Mouse (Mus musculus): Measurements from ENCODE around the gene Fzd2. TPM values are rescaled to one million over a fixed set of nuclear protein-coding genes. Genes with fewer than 3 reads are reported as not detected.
A peak's percentile ranks its signal among the peaks of the same experiment; 100 is the strongest.

Gene Fzd2
- total RNA-seq, 4 experiments from 2014 or later = 5.9 to 7.3 (median 6.1) TPM

DNA sequence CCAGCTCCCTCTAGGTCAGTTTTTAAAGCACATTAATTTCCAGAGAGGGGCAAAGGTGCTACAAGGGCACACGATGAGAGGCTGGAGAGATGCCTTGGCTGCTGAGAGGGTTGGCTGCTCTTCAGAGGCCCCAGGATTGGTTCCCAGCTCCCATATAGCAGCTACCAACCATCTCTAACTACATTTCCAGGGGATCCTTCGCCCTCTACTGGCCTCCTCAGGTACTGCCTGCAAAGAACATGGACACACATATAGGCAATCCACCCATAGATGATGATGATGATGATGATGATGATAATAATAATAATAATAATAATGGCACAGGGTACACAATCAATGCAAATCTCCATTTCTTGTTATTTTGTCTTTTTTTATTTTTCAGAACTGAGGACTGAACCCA lies 15.3 kb downstream of the Fzd2 start:
- no peak for DNase-seq (ENCODE audit: low spot score in 2 of 2)

DNA sequence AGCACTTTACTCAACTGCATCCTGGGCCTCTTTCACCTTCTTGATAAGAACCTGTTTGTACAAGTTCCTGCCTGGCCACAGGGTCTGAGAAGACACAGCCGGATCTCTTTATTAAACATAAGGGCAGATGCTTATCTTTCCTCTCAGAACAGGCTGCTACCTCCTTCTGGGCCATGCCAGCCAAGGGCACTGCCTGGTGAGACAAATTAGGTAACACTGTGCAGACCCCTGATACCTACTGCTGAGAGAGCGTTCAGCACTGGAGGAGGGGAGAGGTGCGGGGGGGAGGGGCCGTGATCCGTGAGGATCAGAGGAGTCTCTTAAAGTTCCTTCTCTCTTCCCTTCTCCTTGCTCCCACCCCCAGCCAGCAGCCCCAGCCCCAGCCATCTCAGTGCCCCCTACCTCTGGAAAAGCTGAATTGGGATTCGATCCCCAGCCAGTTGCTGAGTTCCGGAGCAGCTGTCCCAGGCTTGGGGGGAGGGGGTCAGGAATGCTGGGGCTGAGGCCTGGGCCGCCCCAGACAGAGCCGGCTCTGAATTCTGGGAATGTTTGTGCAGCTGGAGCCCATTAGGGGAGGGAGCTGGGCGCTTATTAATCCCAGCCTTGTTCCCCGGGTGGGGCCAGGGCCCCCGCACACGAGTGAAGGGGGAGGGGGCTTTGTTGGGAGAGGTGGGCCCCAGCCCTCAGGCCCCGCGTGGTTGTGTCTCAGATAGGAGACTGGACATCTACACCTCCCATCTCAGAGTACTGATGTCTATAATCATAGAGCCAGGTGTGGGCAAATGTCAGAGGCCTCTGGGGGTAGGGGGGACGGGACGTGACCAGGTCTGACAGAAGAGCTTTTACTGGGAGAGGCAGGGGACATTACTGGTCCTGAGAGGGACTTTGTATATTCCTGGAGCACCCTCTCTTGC lies 19.9 kb downstream of the Fzd2 start:
- DNase-seq (ENCODE audit: low spot score in 2 of 2) = no peak

DNA sequence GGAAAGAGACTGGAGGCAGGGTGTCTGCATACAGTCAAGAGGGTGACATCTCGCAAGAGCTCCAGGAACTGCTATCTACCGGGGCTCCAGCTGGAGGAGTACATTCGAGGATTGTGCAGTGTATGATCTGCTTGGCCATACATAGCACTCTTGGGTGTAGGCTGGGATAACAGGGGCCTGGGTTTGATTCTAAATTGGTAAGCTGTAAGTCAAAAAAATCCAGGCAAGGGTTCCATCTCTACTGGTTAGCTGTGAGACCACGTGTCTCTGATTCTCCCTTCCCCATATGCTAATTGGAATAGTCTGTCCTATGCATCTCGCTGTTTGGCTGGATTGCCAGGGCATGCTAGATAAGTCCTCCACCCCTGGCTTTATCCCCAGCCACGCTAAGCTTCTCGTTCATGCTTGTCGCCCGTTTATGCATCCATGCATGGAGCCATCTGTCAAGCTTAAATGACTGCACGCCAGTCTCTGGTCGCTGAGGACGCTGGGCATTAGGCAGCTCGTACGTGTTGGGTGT lies 20.8 kb downstream of the Fzd2 start:
- DNase-seq (ENCODE audit: low spot score in 2 of 2) = no peak

DNA sequence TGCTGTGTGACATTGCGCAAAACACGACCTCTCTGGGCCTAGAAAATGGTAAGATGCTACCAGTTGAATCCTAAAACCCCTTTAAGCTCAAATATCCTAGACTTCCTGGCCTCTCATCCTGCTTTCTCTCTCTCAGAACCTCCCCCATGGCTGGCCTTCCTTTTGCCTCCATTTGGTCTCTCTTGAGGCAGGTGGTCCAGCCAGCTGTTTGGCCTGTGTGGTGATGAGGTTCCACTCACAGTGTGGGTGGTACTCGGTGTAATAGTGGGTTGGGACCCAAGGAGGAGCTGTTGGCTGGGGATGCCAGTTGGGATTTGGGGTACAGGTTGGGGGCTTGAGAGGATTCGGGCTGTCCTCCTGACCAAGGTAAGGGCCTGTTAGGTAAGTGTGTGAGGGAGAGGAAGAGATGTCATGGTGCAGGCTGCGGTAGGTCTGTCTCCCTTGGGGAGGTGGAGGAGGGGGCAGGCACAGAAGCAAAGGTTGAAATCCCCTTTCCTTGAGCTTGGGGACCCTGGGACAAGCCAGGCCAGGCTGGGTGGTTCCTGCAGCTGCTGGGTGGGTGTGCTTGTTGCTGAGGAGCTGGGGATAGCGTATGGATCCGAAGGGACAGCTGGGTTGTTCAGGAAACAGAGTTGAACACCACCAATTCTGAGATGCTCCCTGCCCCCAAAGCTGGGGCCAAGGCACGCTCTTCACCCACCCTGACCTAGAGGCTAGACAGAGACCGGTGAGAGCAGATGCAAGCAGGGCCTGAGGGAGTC lies 23.2 kb downstream of the Fzd2 start:
- DNase-seq (ENCODE audit: low spot score in 2 of 2) = no peak

DNA sequence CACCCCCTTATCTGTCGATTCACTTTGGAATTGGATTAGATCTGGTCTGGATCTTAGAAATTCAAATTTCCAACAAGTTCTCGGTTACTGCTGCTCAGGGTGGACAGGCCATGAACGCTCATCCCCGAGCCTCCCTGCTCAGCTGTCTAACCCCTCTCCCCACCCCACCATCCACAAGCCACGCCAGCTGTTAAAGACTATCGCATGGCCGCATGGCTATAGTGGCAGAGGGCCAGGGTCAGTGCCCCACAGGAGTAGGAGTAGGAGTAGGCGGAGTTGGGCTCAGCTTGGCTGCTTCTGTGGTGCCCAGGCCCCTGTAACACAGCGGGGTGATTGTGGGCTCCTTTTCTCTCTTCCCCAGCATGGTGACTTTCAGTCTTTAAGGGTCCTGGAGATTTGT lies 24.3 kb downstream of the Fzd2 start:
- no peak for DNase-seq (ENCODE audit: low spot score in 2 of 2)

DNA sequence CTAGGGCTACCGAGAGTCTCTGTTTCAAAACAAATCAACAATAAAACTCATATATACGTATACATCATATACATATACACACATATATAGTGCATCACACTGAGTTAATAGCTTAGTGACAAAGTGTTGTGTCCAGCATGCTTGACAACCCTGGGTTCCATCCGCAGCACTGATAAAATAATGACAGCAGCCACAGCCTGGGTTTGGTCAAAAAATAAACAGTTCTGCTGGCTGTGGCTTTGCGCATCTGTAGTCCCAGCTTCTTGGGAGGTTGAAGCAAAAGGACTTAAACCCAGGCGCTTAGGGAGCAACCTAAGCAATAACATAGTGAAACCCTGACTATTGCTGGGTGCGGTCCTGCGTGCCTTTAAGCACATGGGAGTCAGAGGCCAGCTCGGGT lies 25.2 kb downstream of the Fzd2 start:
- no peak for DNase-seq (ENCODE audit: low spot score in 2 of 2)

DNA sequence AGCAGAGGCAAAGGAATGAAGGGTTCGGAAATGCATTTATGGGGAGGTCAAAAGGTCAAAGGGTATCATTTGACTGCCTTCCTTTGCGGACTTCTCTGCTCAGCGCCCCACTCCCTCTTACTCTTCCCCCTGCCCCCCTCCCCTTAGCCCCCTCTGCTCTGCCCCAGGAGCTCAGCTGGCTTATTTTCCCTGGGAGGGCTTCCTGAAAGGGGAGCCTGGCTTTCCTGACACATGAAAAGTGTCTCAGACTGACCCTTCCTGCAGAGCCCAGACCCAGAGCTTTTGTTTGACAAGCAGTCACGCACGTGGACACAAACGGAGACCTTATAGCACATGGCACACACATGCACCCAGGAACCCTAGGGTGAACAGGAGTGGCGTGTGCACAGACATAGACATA lies 26.5 kb downstream of the Fzd2 start:
- DNase-seq (ENCODE audit: low spot score in 2 of 2) = no peak

DNA sequence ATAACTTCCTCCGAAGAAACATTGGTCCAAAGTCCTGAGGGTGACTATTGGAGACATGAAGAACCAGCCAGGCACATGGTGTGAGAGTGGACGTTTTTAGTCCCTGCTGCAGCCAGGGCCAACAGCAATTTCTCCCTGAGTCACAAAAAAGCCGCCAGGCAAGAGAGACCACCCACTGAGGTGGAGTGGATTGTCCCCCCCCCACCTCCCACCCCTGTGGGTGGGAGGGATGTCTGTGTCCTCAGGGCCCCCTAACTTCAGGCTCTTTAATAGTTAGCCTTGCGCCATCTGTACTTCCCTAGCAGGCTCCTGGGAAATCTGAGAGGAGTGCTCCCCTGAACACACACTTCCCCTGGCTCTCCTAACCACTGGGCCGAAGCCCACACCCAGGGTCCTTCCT lies 27.0 kb downstream of the Fzd2 start:
- DNase-seq (ENCODE audit: low spot score in 2 of 2) = no peak

DNA sequence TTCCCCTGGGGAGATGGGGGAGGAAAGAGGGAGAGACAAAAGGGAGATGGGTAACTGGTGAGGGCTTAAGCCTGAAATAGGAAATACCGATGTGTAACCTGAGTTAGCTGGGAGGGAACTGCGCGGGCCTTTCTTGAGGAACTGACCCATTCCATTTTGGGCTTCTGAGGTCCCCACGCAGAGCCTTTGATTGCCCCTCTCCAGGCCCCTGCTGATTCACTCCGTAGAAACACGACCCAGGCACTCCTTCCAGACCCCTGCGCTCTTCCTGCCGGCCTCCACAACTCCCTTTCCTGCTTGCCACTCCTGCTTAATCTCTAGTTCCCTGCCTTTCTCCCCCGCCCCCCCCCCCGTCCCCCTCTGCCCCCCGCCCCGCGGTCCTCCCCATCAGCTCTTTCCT lies 28.5 kb downstream of the Fzd2 start:
- no peak for DNase-seq (ENCODE audit: low spot score in 2 of 2)

DNA sequence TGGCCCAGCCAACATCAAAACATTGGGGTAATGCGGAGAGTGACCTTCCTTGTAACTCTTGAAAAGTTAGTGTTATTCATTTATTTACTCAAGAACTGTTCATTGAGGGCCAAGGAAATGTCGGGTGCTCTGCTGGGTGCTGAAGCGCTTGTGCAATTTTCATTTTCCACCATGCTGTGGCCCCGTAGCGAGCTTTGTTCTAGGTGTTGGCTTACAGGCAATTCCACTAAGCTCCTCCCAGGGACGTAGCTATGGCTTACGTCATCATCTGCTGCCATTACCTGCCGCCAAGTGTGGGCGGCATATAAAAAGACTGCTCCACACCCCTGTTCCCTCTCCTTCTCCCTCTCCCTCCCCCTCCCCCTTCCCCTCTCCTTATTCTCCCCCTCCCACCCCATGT lies 29.2 kb downstream of the Fzd2 start:
- DNase-seq (ENCODE audit: low spot score in 2 of 2) = no peak

DNA sequence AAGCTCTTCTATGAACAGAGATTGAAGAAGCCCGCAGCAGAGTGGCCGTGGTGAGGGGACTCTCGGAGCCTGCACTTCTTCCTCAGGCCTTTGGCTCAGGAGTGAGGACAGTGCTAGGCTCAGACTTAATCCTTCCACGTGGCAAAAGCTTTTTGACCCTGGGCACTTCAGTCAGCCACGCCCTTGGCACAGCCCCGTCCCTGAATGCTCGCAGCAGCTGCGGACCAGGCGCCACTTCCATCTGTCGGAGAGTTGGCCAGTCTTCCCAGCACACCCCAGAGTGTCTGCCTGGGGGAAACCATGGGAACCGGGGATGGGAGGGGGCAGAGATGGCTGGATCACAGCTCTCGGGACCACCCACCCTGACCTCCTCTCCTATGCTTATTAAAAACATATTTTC lies 32.7 kb downstream of the Fzd2 start:
- no peak for DNase-seq (ENCODE audit: low spot score in 2 of 2)

DNA sequence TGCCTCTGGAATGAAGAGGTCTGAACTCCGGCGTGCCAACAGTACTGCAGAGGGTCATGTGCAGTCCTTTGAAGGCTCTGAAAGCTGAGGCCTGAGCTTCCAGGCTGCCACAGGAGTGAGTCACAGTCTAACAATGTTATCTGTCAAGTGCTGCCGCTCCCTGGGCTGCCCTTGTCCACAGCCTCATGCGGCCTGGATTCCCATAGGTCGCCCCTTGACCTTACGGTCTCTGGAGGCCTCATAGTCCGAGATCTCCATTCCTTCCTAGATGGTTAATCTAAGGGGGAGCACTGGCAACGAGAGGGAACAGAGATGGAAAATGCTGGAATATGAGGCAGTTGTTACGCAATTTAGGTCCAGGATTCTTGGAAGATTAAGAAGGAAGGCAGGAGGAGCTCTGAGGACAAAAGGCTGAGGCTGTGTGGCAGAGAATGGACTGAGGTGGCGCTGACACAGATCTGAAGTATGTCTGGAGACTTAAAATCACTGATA lies 39.7 kb downstream of the Fzd2 start:
- DNase-seq (ENCODE audit: low spot score in 2 of 2) = no peak

DNA sequence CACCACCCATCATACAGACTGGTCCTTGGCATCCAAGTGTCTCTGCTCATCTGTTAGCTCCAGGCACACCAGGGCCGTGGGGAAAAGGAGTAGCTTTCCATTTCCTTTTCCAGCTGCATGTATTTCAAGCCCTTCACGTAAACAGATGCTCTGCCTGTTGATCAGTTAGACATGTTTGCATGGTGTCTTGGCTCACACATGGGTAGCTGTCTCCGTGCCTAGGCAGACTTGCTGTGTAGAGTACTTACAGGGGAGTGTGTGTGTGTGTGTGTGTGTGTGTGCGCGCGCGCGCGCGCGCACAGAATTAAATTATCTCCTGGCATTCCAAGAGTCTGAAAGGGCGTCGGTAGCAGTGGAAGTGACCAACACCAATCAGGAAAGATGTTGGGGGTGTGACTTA lies 42.0 kb downstream of the Fzd2 start:
- no peak for DNase-seq (ENCODE audit: low spot score in 2 of 2)

DNA sequence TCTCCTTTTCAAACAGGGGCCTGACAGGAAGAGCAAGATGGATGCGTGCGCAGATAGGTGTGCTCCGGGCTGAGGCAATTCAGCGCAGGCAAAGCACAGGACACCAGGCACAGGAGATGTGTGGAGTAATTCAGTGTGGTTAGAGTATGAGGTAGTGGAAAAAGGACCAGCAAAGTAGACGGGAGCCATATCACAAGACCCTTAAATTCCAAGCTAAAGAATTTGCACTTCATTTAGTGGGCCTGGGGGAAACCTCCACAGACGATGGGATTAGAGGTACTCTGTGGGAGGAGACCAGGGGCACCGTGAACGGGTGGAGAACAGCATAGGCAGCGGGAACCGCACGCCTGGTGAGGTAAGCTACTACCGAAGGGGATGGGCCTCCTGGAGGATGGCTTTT lies 43.7 kb downstream of the Fzd2 start:
- no peak for DNase-seq (ENCODE audit: low spot score in 2 of 2)

DNA sequence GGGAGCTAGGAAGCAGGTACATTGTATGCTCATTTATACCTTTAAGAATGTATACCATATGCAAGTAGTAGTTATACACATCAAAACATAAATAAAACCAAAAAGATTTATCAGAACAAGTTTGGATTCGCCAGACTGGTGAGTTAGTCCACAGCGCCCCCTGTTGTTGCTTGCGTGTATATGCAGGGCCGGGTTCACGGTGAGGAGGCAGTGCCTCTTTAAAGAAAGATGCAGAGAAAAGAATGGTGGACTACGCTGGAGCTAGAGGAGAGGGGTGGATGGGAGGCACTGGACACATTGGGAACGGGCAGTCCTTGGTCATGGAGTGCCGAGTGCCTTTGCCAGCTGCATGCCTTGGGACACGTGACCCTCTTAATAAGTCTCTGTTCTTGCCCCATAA lies 47.2 kb downstream of the Fzd2 start:
- DNase-seq (ENCODE audit: low spot score in 2 of 2) = peak; percentile 18 to 61

DNA sequence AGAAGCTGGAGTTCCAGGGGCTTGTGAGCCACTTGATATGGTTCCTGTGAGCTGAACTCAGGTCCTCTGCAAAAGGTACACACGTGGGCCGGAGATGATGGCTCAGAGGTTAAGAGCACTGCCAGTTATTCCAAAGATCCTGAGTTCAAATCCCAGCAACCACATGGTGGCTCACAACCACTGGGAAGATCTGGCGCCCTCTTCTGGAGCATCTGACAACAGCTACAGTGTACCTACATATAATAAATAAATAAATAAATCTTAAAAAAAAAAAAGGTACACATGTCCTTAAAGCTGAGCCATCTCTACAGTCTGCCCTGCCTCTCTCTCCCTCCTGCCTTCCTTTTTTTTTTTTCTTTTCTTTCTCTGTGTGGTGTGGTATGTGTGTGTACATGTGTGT lies 48.6 kb downstream of the Fzd2 start:
- DNase-seq (ENCODE audit: low spot score in 2 of 2) = no peak

DNA sequence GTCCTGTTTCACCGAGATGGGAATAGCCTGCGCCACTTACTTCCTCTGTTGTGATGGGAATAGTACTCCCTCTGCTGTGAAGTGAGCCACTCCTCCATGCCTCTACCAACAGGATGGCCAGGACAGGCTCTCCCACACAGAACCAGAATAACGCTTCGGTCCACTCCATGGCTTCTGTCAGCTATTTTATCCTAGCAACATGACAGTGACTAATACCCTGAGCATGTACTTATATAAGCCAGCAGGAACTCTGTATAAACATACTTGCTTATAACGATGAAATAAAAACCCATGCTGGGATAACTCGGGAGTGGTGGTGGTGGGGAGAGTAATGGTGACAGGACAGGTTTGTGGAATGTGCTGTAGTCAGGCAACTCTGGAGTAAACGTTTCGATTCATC lies 51.7 kb downstream of the Fzd2 start:
- DNase-seq (ENCODE audit: low spot score in 2 of 2) = no peak

DNA sequence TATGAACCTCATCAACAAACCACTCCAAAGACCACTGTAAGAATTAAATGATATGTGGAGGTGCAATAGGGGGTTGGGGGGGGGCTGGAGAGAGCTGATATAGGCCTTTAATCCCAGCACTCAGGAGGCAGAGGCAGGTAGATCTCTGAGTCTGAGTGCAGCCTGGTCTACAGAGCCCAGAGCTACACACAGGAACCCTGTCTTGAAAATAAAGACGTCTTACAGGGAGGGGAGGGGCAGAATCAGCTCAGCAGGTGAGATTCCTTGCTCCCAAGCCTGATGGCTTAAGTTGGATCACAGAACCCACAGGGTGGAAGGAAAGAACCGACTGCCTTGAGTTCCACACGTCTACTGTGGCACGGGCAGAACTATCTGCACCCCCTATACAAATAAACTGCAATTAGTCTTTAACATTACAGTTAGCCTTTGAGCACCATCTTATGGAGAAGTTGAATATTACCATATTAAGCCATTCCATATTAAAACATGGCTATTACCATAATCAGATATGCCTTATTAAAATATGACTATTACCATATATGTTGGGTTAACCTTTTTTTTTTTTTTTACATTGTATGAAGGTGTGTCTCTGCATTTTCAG lies 52.2 kb downstream of the Fzd2 start:
- no peak for DNase-seq (ENCODE audit: low spot score in 2 of 2)

DNA sequence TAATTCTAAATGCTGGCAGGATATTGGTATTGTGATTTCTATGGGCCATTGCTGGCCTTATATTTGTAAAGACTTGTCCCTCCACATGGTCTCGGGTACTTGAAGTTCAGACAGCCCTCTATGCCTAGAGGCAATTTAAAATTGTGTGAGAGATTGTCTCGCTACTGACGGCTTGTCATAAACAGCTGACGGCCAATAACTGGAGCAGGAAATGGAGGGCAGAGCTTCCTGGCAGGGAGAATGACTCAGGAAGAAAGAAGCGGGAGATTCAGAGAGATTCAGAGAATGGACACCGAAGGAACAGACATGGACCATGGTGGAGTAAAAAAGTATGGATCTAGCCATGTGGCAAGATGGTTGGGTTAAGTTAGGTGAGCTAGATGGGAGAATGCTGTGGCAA lies 52.7 kb downstream of the Fzd2 start:
- DNase-seq (ENCODE audit: low spot score in 2 of 2) = no peak
